Mouse (Mus musculus) kidney, adult 2 months (tissue): ENCODE data around the gene R3hcc1l.

Source experiments
- CTCF ChIP-seq: fragments of 200-500 bp; conservative IDR thresholded peaks from 2 replicates; pipeline ENCODE4 v1.5.1; 2011; ENCODE audit warnings: low read depth, mild to moderate bottlenecking, control low read depth, low read length, moderate library complexity, mixed read lengths; ENCODE audit not compliant: insufficient read depth, insufficient read length
- POLR2A ChIP-seq: fragments of 200-500 bp; IDR thresholded peaks from one replicate; pipeline ENCODE4 v1.6.1; 2011; ENCODE audit warnings: low read depth, low read length, control low read depth

- no peak for TF ChIP-seq CTCF
- TF ChIP-seq POLR2A: no peak
Measured at GRCm38 (mm10) chr19:42611746-42612145, 93.2 kb downstream of the R3hcc1l start.
